In the genomic region with DNA sequence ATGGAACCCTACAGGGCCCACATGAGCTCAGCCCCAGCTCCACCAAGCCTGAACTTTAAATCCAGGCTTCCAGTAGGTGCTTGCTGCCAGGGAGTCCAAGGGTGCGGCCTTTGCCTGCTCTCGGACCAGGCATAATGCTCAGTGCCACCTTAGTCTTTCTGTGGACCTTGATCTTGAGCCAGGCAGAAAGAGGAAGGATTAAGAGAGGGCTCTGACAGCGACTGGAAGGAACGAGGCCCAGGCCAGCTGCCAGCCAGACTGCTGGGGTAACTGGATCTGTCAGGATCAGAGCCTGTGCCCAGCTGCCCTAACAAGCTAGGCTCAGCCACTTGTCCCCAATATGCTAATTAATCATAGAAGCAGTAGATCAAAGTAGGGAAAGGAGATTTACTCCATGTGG, we compare ENCODE assay signal across 9 mouse cellular contexts. TPM values are rescaled to one million over a fixed set of nuclear protein-coding genes. Genes with fewer than 3 reads are reported as not detected.
DNase-seq lines count a peak whose midpoint lies in the region; ATAC-seq and TF ChIP-seq lines count a peak whose summit lies in the region.
"Had no signal": no experiment of that assay in that cellular context is flagged by ENCODE, and none has a peak within 500 bp of the region (broad histone marks: within the 10 kb centered on the region; RNA-seq: fewer than 3 reads in every experiment).

No protein-coding gene starts in this region.

- no peak overlapping the region for H3K27ac ChIP-seq in embryonic facial prominence, embryonic 14.5 days (replicated peaks; ENCODE audit: low read depth, low read length)
- H3K27ac ChIP-seq in embryonic facial prominence, embryonic 10.5 days (replicated peaks), result no peak overlapping the region
- H3K27ac ChIP-seq in thymus, adult 2 months (ENCODE audit: control insufficient read depth, insufficient read depth, low read length), result no peak overlapping the region
- H3K27ac ChIP-seq: forebrain, embryonic 15.5 days had no signal

- no peak overlapping the region for H3K4me3 ChIP-seq in embryonic facial prominence, embryonic 14.5 days (ENCODE audit: low read depth, low read length)
- H3K4me3 ChIP-seq in embryonic facial prominence, embryonic 10.5 days, result no peak overlapping the region
- no peak overlapping the region for H3K4me3 ChIP-seq in thymus, adult 2 months (ENCODE audit: control insufficient read depth, insufficient read depth, low read length)
- H3K4me3 ChIP-seq: forebrain, embryonic 15.5 days had no signal

- no peaks in the 10 kb centered on the region for H3K36me3 ChIP-seq in embryonic facial prominence, embryonic 14.5 days (ENCODE audit: control insufficient read depth, insufficient read depth, low read length)
- no peaks in the 10 kb centered on the region for H3K36me3 ChIP-seq in embryonic facial prominence, embryonic 10.5 days (replicated peaks)
- no peaks in the 10 kb centered on the region for H3K36me3 ChIP-seq in thymus, adult 2 months (ENCODE audit: control insufficient read depth, insufficient read depth, low read length)
- H3K36me3 ChIP-seq: forebrain, embryonic 15.5 days had no signal

- peak; percentile 81 for ATAC-seq in embryonic facial prominence, embryonic 14.5 days (ENCODE audit: low read depth)
- ATAC-seq: forebrain, embryonic 15.5 days had no signal

- H3K4me1 ChIP-seq in embryonic facial prominence, embryonic 14.5 days (ENCODE audit: control insufficient read depth, insufficient read depth, low read length), result no peaks in the 10 kb centered on the region
- 0 out of 2 replicates have a peak, but pooled peaks cover 4% of the 10 kb centered on the region for H3K4me1 ChIP-seq in embryonic facial prominence, embryonic 10.5 days
- H3K4me1 ChIP-seq in thymus, adult 2 months (replicated peaks; ENCODE audit: control insufficient read depth, insufficient read depth, low read length), result no peaks in the 10 kb centered on the region
- H3K4me1 ChIP-seq: forebrain, embryonic 15.5 days had no signal

- DNase-seq in embryonic facial prominence, embryonic 14.5 days (ENCODE audit: low spot score), result peak; percentile 71
- DNase-seq in embryonic facial prominence, embryonic 10.5 days (ENCODE audit: low spot score), result no peak
- DNase-seq in retina, postnatal 1 day, result peak; percentile 82
- no peak for DNase-seq in retina, embryonic 14.5 days (ENCODE audit: low spot score)
- peak; percentile 72 for DNase-seq in kidney, postnatal 14 days
- peak; percentile 22 to 28 for DNase-seq in right cerebral cortex, postnatal 36 days (ENCODE audit: low spot score in 2 of 2)
- no peak for DNase-seq in ovary, postnatal 36 days (ENCODE audit: low spot score)
- no peak for DNase-seq in thymus, adult 2 months

- H3K9me3 ChIP-seq in embryonic facial prominence, embryonic 14.5 days (ENCODE audit: control insufficient read depth, low read length), result peaks cover 3% of the 10 kb centered on the region; the same call in 1 of the 2 replicates
- peaks cover 9% of the 10 kb centered on the region; the same call in 1 of the 2 replicates for H3K9me3 ChIP-seq in embryonic facial prominence, embryonic 10.5 days
- H3K9me3 ChIP-seq: forebrain, embryonic 15.5 days had no signal

- H3K4me2 ChIP-seq in embryonic facial prominence, embryonic 14.5 days (ENCODE audit: low read depth, low read length), result no peak overlapping the region
- H3K4me2 ChIP-seq: forebrain, embryonic 15.5 days had no signal

- WGBS in embryonic facial prominence, embryonic 14.5 days, result 48% methylated on average over 4 of the region's 4 CpGs
- WGBS in embryonic facial prominence, embryonic 10.5 days, result 79% methylated on average over 4 of the region's 4 CpGs
- 66% methylated on average over 4 of the region's 4 CpGs for WGBS in thymus, adult 2 months

- H3K27me3 ChIP-seq in embryonic facial prominence, embryonic 14.5 days (replicated peaks; ENCODE audit: control insufficient read depth, insufficient read depth, low read length), result no peaks in the 10 kb centered on the region
- H3K27me3 ChIP-seq in embryonic facial prominence, embryonic 10.5 days (replicated peaks; ENCODE audit: low read depth, poor library complexity, severe bottlenecking), result no peaks in the 10 kb centered on the region
- H3K27me3 ChIP-seq in thymus, adult 2 months (ENCODE audit: control insufficient read depth, insufficient read depth, low read length), result no peaks in the 10 kb centered on the region
- H3K27me3 ChIP-seq: forebrain, embryonic 15.5 days had no signal

- no peak for TF ChIP-seq POLR2A in thymus, adult 2 months (IDR thresholded peaks at IDR 0.05; ENCODE audit: control insufficient read depth, extremely low read depth, insufficient read depth, low read length, poor library complexity)

- TF ChIP-seq CTCF in thymus, adult 2 months (IDR thresholded peaks at IDR 0.05; ENCODE audit: borderline replicate concordance, control insufficient read depth, extremely low read depth, insufficient read depth, low read length, poor library complexity), result no peak

- no peak overlapping the region for H3K9ac ChIP-seq in embryonic facial prominence, embryonic 14.5 days (ENCODE audit: low read depth, low read length)
- H3K9ac ChIP-seq: forebrain, embryonic 15.5 days had no signal

RNA-seq across cellular contexts. Expression of a gene that starts 26.4 kb away (rescaled TPM):
- polyA plus RNA-seq in embryonic facial prominence, embryonic 14.5 days (2014; fragmentation: Nextera tagmentation; extraction: Ambion mirVana), result 15.1 and 16.1 TPM in 2 replicates
- polyA plus RNA-seq in embryonic facial prominence, embryonic 10.5 days (2016; fragmentation: Nextera tagmentation; extraction: Ambion mirVana), result 0.97 and 1.6 TPM in 2 replicates
- 19.5 and 21.9 TPM in 2 replicates for polyA plus RNA-seq in thymus, adult 2 months (2012; rRNA removed)

RNA-seq across cellular contexts. Expression of a gene that starts 34.2 kb away (rescaled TPM):
- polyA plus RNA-seq in embryonic facial prominence, embryonic 14.5 days (2014; fragmentation: Nextera tagmentation; extraction: Ambion mirVana), result 0.07 and 0.28 TPM in 2 replicates
- 0.10 and 0.22 TPM in 2 replicates for polyA plus RNA-seq in embryonic facial prominence, embryonic 10.5 days (2016; fragmentation: Nextera tagmentation; extraction: Ambion mirVana)
- polyA plus RNA-seq in thymus, adult 2 months (2012; rRNA removed), result 0.85 and 0.89 TPM in 2 replicates
- polyA plus RNA-seq: forebrain, embryonic 15.5 days had no signal

Comparison
In these comparisons a context has a peak if more than half of its experiments do, and no peak if none do; other contexts are left out.
1. DNase-seq: peak in embryonic facial prominence, embryonic 14.5 days (single experiment), retina, postnatal 1 day (single experiment), kidney, postnatal 14 days (single experiment) and right cerebral cortex, postnatal 36 days (2 of 2); none in embryonic facial prominence, embryonic 10.5 days (single experiment), retina, embryonic 14.5 days (single experiment), ovary, postnatal 36 days (single experiment) and thymus, adult 2 months (single experiment).